Mouse (Mus musculus): ENCODE data around the gene Zswim3.

DNA sequence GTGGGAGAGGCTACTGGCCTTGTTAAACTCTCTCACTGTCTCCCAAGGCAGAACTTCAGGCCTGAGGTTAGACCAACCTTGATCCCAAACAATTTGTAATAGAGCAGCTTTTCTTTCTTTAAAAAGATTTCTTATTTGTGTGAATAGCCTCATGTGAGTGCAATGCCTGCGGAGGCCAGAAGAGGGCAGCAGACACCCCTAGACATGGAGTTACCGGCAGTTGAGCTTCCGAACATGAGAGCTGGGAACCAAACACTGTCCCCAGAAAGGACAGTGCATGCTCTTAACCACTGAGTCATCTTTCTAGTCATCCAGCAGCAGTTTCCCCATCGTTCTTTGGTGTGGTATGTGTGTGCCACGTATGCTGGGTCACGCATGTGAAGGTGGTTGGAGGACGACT lies 62.7 kb downstream of the Zswim3 start:
- TF ChIP-seq CTCF (conservative IDR thresholded peaks at IDR 0.05; ENCODE audit: insufficient read depth, insufficient read length, low read depth, low read length) (peak; percentile 57), POLR2A (IDR thresholded peaks at IDR 0.05; ENCODE audit: low read depth, low read length) (no peak)
